In the genomic region with DNA sequence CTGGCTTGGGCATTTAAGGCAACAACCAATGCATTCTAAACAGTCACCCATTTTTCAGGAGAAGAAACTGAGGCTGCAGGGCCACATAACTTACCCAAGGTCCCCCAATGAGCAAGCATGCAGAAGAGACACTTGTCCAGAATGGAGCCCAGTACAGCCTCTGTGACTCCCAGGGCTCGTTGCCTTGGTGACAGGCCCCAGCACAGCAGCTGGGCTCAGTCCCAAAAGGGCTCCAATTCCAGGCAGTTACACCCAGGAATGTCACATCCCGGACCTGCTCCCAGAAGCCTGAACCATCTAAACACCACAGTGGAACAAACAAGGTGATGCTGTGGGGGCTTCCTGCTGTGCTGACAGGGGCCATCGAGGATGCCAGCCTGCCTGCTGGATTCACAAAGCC, we compare ENCODE assay signal across 14 mouse cellular contexts. TPM values are rescaled to one million over a fixed set of nuclear protein-coding genes. Genes with fewer than 3 reads are reported as not detected.
A peak's percentile ranks its signal among the peaks of the same experiment; 100 is the strongest.
DNase-seq lines count a peak whose midpoint lies in the region; ATAC-seq and TF ChIP-seq lines count a peak whose summit lies in the region.
"Had no signal": no experiment of that assay in that cellular context is flagged by ENCODE, and none has a peak within 500 bp of the region (broad histone marks: within the 10 kb centered on the region; RNA-seq: fewer than 3 reads in every experiment).

No protein-coding gene starts in this region.

- H3K4me1 ChIP-seq in heart, embryonic 11.5 days (ENCODE audit: control insufficient read depth, insufficient read depth, low read length), result peaks cover under 1% of the 10 kb centered on the region; the same call in 1 of the 2 replicates
- H3K4me1 ChIP-seq in neural tube, embryonic 12.5 days, result peaks cover 38% of the 10 kb centered on the region
- H3K4me1 ChIP-seq in hindbrain, embryonic 13.5 days (replicated peaks), result peaks cover 72% of the 10 kb centered on the region
- H3K4me1 ChIP-seq in intestine, postnatal 0 days (replicated peaks; ENCODE audit: control insufficient read depth, insufficient read depth, low read length), result no peaks in the 10 kb centered on the region

- no peak overlapping the region for H3K27ac ChIP-seq in heart, embryonic 11.5 days (ENCODE audit: low read depth, low read length)
- H3K27ac ChIP-seq in neural tube, embryonic 12.5 days, result no peak overlapping the region
- no peak overlapping the region for H3K27ac ChIP-seq in hindbrain, embryonic 13.5 days
- H3K27ac ChIP-seq in intestine, postnatal 0 days (ENCODE audit: low read depth, low read length), result no peak overlapping the region
- no peak overlapping the region for H3K27ac ChIP-seq in left cerebral cortex, adult 2 months
- H3K27ac ChIP-seq: kidney, embryonic 15.5 days had no signal

- H3K9me3 ChIP-seq in heart, embryonic 11.5 days (replicated peaks; ENCODE audit: control insufficient read depth, low read length), result no peaks in the 10 kb centered on the region
- no peaks in the 10 kb centered on the region for H3K9me3 ChIP-seq in neural tube, embryonic 12.5 days
- H3K9me3 ChIP-seq in hindbrain, embryonic 13.5 days, result no peaks in the 10 kb centered on the region
- H3K9me3 ChIP-seq in intestine, postnatal 0 days (ENCODE audit: control insufficient read depth), result no peaks in the 10 kb centered on the region
- H3K9me3 ChIP-seq: kidney, embryonic 15.5 days had no signal

- intact Hi-C loops in left cerebral cortex, adult 2 months (cut with DNase I), result no loop called here

- H3K4me2 ChIP-seq in heart, embryonic 11.5 days, result no peak overlapping the region
- no peak overlapping the region for H3K4me2 ChIP-seq in neural tube, embryonic 12.5 days (replicated peaks)
- H3K4me2 ChIP-seq in hindbrain, embryonic 13.5 days, result no peak overlapping the region
- H3K4me2 ChIP-seq in intestine, postnatal 0 days (replicated peaks; ENCODE audit: low read depth), result no peak overlapping the region
- H3K4me2 ChIP-seq: kidney, embryonic 15.5 days had no signal

- H3K9ac ChIP-seq in heart, embryonic 11.5 days (ENCODE audit: low read depth, low read length), result no peak overlapping the region
- no peak overlapping the region for H3K9ac ChIP-seq in neural tube, embryonic 12.5 days
- 0 out of 2 replicates have a peak overlapping the region, but pooled peaks have one; percentile 40 for H3K9ac ChIP-seq in hindbrain, embryonic 13.5 days
- no peak overlapping the region for H3K9ac ChIP-seq in intestine, postnatal 0 days (ENCODE audit: low read depth, low read length)
- H3K9ac ChIP-seq: kidney, embryonic 15.5 days had no signal

- WGBS in heart, embryonic 11.5 days (ENCODE audit: insufficient replicate concordance), result 69% methylated on average over 3 of the region's 3 CpGs
- WGBS in neural tube, embryonic 12.5 days, result 40% methylated on average over 3 of the region's 3 CpGs
- WGBS in hindbrain, embryonic 13.5 days, result 34% methylated on average over 3 of the region's 3 CpGs
- WGBS in intestine, postnatal 0 days, result 52% methylated on average over 3 of the region's 3 CpGs

- DNase-seq in heart, adult 11 months, result peak; percentile 93
- DNase-seq in neural tube, embryonic 10.5 days (ENCODE audit: extremely low spot score, low spot score), result no peak
- DNase-seq in retina, postnatal 1 day, result peak; percentile 62
- no peak for DNase-seq in left cerebral cortex, adult 2 months (ENCODE audit: extremely low spot score in 1 of 2, low spot score in 2 of 2)
- DNase-seq: cerebellum, adult 8-10 months; heart, adult 18-20 months; heart, postnatal 36 days; thymus, postnatal 25 days had no signal

- ATAC-seq in heart, embryonic 11.5 days (replicated peaks; ENCODE audit: insufficient number of reproducible peaks, low FRiP score, low TSS enrichment), result no peak
- peak; percentile 31; the same call in 1 of the 2 replicates for ATAC-seq in neural tube, embryonic 12.5 days (ENCODE audit: low FRiP score, low read depth)
- no peak for ATAC-seq in hindbrain, embryonic 13.5 days (ENCODE audit: low FRiP score)
- no peak for ATAC-seq in intestine, postnatal 0 days

- H3K36me3 ChIP-seq in heart, embryonic 11.5 days (ENCODE audit: control insufficient read depth, insufficient read depth, low read length), result no peaks in the 10 kb centered on the region
- no peaks in the 10 kb centered on the region for H3K36me3 ChIP-seq in neural tube, embryonic 12.5 days
- H3K36me3 ChIP-seq in hindbrain, embryonic 13.5 days, result no peaks in the 10 kb centered on the region
- H3K36me3 ChIP-seq in intestine, postnatal 0 days (ENCODE audit: control insufficient read depth, insufficient read depth), result no peaks in the 10 kb centered on the region
- H3K36me3 ChIP-seq: kidney, embryonic 15.5 days had no signal

- peaks cover 56% of the 10 kb centered on the region for H3K27me3 ChIP-seq in heart, embryonic 11.5 days (ENCODE audit: control insufficient read depth, insufficient read depth, low read length)
- peaks cover 16% of the 10 kb centered on the region for H3K27me3 ChIP-seq in neural tube, embryonic 12.5 days (replicated peaks)
- peaks cover 46% of the 10 kb centered on the region for H3K27me3 ChIP-seq in hindbrain, embryonic 13.5 days
- peaks cover 17% of the 10 kb centered on the region for H3K27me3 ChIP-seq in intestine, postnatal 0 days (replicated peaks; ENCODE audit: control insufficient read depth, insufficient read depth, low read length)

- no peak for TF ChIP-seq CTCF in intestine, postnatal 0 days (IDR thresholded peaks at IDR 0.05; ENCODE audit: low read depth)
- TF ChIP-seq CTCF in left cerebral cortex, adult 2 months (IDR thresholded peaks at IDR 0.05), result no peak

- H3K4me3 ChIP-seq in heart, embryonic 11.5 days (ENCODE audit: low read depth, low read length), result no peak overlapping the region
- no peak overlapping the region for H3K4me3 ChIP-seq in neural tube, embryonic 12.5 days
- no peak overlapping the region for H3K4me3 ChIP-seq in hindbrain, embryonic 13.5 days
- H3K4me3 ChIP-seq in intestine, postnatal 0 days (ENCODE audit: low read depth, low read length), result no peak overlapping the region
- H3K4me3 ChIP-seq in left cerebral cortex, adult 2 months, result no peak overlapping the region
- H3K4me3 ChIP-seq: kidney, embryonic 15.5 days had no signal

RNA-seq across cellular contexts. Expression of a gene that starts 6.1 kb away (rescaled TPM):
- polyA plus RNA-seq in heart, embryonic 11.5 days (2014; fragmentation: Nextera tagmentation; extraction: Ambion mirVana), result 0.34 and 0.66 TPM in 2 replicates
- polyA plus RNA-seq in neural tube, embryonic 12.5 days (2016; fragmentation: Nextera tagmentation; extraction: Ambion mirVana), result 7.4 and 9.9 TPM in 2 replicates
- polyA plus RNA-seq in hindbrain, embryonic 13.5 days (2015; fragmentation: Nextera tagmentation; extraction: Ambion mirVana), result 9.5 and 10.9 TPM in 2 replicates
- 0.70 and 0.82 TPM in 2 replicates for polyA plus RNA-seq in intestine, postnatal 0 days (2015; fragmentation: Nextera tagmentation; extraction: Ambion mirVana)
- 10 to 100 TPM; 40.5 to 48.2 TPM for total RNA-seq in left cerebral cortex, adult 2 months (2021)
- total RNA-seq: monocyte, adult 5-6 weeks had no signal

Comparison
In these comparisons a context has a peak if more than half of its experiments do, and no peak if none do; other contexts are left out.
1. DNase-seq: peak in heart, adult 11 months (single experiment) and retina, postnatal 1 day (single experiment); none in neural tube, embryonic 10.5 days (single experiment) and left cerebral cortex, adult 2 months (0 of 2).